Mouse (Mus musculus): ENCODE measurements around the gene Cd69.

Gene Cd69

DNA sequence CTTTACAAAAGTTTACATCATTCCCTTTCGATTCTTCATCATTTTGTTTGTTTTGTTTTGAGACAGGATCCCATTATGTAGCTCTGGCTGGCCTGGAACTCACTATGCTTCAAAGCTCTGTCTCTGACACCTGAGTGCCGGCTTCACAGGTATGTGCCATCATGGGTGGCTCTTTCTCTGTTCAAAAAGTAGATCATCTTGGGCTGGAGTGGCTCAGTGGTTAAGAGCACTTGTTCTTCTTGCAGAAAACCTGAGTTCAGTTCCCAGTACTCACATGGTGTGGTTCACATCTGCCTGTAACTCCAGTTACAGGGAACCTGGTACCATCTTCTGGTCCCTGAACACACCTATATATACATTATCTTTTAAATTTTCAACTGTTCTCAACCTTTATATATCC, 50.2 kb downstream of the Cd69 start:
- DNase-seq (ENCODE audit: low read depth, low spot score), result no peak

DNA sequence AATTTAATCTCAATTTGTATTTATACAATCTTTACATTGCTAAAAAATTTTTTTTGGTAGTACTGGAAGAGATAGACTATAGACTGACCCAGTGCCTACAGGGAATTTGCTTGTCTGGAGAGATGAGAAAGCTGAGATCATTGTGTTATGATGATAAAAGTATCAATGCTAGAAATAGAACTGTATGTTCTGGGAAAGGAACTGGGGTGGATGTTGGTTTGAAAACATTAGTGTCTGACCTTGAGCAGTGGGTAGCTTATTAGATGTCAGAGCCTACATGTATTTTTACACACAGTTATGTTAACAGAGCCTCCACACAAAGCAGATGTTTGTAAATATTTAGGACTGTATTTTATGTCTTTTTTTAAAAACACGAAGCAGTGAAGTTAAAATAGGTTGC, 51.1 kb downstream of the Cd69 start:
- no peak for DNase-seq (ENCODE audit: low read depth, low spot score)

DNA sequence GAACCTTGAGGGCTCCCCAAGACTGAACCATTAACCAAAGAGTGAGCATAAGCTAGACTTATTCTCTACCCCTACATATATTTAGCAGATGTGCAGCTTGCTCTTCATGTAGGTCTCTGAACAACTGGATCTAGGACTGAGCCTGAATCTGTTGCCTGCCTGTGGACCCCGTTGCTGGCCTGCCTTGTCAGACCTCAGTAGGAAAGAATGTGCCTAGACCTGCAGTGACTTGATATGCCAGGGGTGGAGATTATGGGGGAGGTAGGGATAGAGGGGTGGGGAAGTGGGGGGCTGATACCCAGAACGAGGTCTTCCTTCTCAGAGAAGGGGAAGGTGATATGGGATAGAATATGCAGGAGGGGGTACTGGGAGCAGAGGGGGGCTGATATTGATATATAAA, 51.6 kb downstream of the Cd69 start:
- DNase-seq (ENCODE audit: low read depth, low spot score), result no peak

DNA sequence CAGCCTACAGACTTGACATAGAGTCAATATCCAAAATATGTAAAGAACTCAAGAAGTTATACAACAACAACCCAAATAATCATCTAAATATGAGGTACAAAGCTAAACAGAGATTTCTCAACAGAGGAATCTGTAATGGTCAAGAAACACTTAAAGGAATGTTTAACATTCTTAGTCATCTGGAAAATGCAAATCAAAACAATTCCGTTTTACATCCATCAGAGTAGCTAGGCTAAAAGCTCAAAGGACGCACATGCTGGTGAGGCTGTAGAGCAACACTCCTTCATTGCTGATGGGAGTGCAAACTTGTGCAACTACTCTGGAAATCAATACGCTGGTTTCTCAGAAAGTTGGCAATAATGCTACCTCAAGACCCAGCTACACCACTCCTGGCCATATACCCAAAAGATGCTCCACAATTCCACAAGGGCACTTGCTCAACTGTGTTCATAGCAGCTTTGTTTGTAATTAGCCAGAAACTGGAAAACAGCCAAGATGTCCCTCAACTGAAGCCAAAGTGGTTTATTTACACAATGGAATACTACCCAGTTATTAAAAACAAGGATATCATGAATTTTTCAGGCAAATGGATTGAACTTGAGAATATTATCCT, 52.9 kb downstream of the Cd69 start:
- DNase-seq (ENCODE audit: low read depth, low spot score), result no peak

DNA sequence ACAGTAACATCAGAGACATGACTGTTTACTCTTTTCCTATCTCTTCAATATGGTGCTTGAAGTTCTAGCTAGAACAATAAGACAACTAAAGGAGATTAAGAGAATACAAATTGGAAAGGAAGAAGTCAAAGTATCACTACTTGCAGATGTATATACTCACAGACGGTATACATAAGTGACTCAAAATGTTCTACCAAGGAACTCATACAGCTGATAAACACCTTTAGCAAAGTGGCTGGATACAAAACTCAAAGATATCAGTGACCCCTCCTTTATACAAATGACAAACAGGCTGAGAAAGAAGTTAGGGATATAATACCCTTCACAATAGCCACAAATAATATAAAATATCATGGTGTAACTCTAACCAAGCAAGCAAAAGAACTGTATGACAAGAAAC, 54.2 kb downstream of the Cd69 start:
- DNase-seq (ENCODE audit: low read depth, low spot score), result no peak

DNA sequence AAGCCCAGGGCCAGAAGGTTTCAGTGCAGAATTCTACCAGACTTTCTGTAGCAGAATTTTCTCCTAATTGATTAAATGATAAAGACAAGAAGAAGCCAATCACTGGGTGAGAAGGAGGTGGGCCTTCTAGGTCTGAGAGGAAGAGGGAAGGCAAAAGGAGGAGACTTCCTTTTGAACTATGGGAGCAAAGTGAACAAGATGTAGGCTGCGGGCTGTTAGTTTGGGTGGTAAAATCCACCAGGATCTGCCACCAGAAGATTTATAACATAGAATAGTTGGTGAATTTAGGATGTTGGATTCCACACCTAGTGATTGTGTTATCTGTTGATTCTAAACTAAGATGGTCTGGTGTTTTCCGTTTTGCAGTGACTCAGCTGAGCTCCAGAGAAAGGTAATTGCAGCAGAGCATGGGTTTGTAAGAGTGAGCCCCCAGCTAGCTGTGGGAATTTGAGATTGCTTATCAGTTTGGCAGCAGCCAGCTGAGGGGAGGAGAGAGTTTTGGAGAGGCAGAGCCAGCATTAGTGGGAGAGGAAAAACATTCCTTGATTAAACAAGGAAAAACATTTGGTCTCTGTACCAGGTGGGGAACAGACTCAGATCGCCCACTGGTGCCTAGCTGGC, 55.2 kb downstream of the Cd69 start:
- DNase-seq (ENCODE audit: low read depth, low spot score), result no peak

DNA sequence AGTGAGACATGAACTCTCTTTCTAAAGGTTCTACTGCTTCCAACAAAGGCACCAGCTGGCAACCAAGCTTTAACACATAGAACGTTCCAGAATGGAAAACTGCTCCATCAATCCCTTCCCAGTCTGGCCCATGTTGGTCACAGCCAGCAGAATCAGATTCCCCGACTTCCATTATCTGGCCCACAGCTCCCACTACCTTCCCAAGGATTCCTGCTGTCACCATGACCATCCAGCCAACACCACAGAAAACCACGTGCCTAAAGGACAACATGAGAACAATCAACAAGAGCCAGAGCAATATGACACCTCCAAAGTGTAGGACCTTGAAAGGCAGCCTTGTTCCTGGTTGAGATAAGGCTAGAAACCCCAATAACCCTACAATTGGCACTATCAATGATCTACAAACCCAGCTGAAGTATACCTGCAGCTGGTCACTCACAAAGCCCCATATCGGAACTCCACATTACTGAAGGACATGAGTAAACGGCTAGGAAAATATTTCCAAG, 57.0 kb downstream of the Cd69 start:
- no peak for DNase-seq (ENCODE audit: low read depth, low spot score)
